Mouse (Mus musculus) T-helper 17 cell (primary cell): Measurements from ENCODE around the gene Gnai1.

Experiments
- in situ Hi-C, 2 experiments: fragments of 300-600 bp; cut with MboI, MseI; formaldehyde crosslinking; loops; 1 replicate in 1 of 2; 2 replicates in 1 of 2; pipeline ENCODE4 v1.15.1; 2025; ENCODE audit warnings: high pct_unique_total_duplicates in 2 of 2

Gene Gnai1

GRCm38 (mm10) chr5:18288694-18289093, 71.5 kb downstream of the Gnai1 start:
- in situ Hi-C loops: no loop called here

- in situ Hi-C loops: no loop called here
Measured at GRCm38 (mm10) chr5:18288079-18288478, 72.1 kb downstream of the Gnai1 start.

GRCm38 (mm10) chr5:18282095-18282494, 78.1 kb downstream of the Gnai1 start:
- in situ Hi-C loops: no loop called here

GRCm38 (mm10) chr5:18274352-18274940, 85.7 kb downstream of the Gnai1 start:
- in situ Hi-C loops: loop anchor here in 1 of 2 experiments (5.0 kb wide), 1 partner anchor 33 kb away; no protein-coding TSS in a partner anchor

- in situ Hi-C loops: loop anchor here in 1 of 2 experiments (5.0 kb wide), 1 partner anchor 34 kb away; no protein-coding TSS in a partner anchor
Measured at GRCm38 (mm10) chr5:18273291-18274284, 86.6 kb downstream of the Gnai1 start.

GRCm38 (mm10) chr5:18250379-18251017, 109.7 kb downstream of the Gnai1 start:
- in situ Hi-C loops: no loop called here

- in situ Hi-C loops: no loop called here
Measured at GRCm38 (mm10) chr5:18249132-18249531, 111.0 kb downstream of the Gnai1 start.

GRCm38 (mm10) chr5:18229396-18229795, 130.8 kb downstream of the Gnai1 start:
- in situ Hi-C loops: no loop called here

- in situ Hi-C loops: no loop called here
Measured at GRCm38 (mm10) chr5:18228866-18229265, 131.3 kb downstream of the Gnai1 start.

- in situ Hi-C loops: no loop called here
Measured at GRCm38 (mm10) chr5:18220873-18221272, 139.3 kb downstream of the Gnai1 start.

GRCm38 (mm10) chr5:18218292-18218691, 141.9 kb downstream of the Gnai1 start:
- in situ Hi-C loops: no loop called here

- in situ Hi-C loops: no loop called here
Measured at GRCm38 (mm10) chr5:18217856-18218255, 142.3 kb downstream of the Gnai1 start.
